Mouse (Mus musculus) Muller cell, postnatal 12 days (primary cell): Measurements from ENCODE around the gene Alkbh3.

Experiments
- DNase-seq: peaks from one replicate; pipeline ENCODE4 v3.0.0-alpha.2; 2015; ENCODE audit errors: inconsistent ontology term

Alkbh3 gene

GRCm38 (mm10) chr2:93954781-93955578 is 55.6 kb downstream of the Alkbh3 start:
- DNase-seq: peak; percentile 44

- DNase-seq: no peak
Observed at GRCm38 (mm10) chr2:93953726-93954125, 56.9 kb downstream of the Alkbh3 start.

- no peak for DNase-seq
Observed at GRCm38 (mm10) chr2:93946976-93947375, 63.6 kb downstream of the Alkbh3 start.

GRCm38 (mm10) chr2:93944855-93945254 is 65.8 kb downstream of the Alkbh3 start:
- DNase-seq: no peak

GRCm38 (mm10) chr2:93944099-93944498 is 66.5 kb downstream of the Alkbh3 start:
- DNase-seq: no peak

GRCm38 (mm10) chr2:93941670-93942069 is 68.9 kb downstream of the Alkbh3 start:
- DNase-seq: no peak

GRCm38 (mm10) chr2:93938534-93938933 is 72.1 kb downstream of the Alkbh3 start:
- DNase-seq: no peak
